Mouse (Mus musculus) adrenal gland (tissue): ENCODE measurements around the gene Glg1.
"Not testable (repeated sequence)": the region's sequence is repeated elsewhere in the genome, so short reads cannot be mapped to it uniquely, and the experiment has no call there.

Experiments used
- intact Hi-C: fragments of 180-260 bp; cut with DNase I; formaldehyde crosslinking; loops from one replicate; pipeline ENCODE4 v1.15.1; 2025
- long read RNA-seq, 2 experiments: library from polyadenylated mRNA; unstranded; transcript quantifications; one replicate each; pipeline ENCODE4 v2.0.0; 2020; ENCODE audit warnings: borderline replicate concordance in 1 of 2; ENCODE audit not compliant: insufficient replicate concordance in 1 of 2

The Glg1 gene
- long read RNA-seq, experiment 1, full-length matches to known transcripts = 47 of 107 reads
- long read RNA-seq, experiment 1, partial matches to known transcripts = 40 of 107 reads
- long read RNA-seq, experiment 1, other reads (novel, unspliced or antisense) = 20 of 107 reads
- long read RNA-seq, experiment 2, full-length matches to known transcripts = 32 of 176 reads
- long read RNA-seq, experiment 2, partial matches to known transcripts = 112 of 176 reads
- long read RNA-seq, experiment 2, other reads (novel, unspliced or antisense) = 32 of 176 reads

DNA sequence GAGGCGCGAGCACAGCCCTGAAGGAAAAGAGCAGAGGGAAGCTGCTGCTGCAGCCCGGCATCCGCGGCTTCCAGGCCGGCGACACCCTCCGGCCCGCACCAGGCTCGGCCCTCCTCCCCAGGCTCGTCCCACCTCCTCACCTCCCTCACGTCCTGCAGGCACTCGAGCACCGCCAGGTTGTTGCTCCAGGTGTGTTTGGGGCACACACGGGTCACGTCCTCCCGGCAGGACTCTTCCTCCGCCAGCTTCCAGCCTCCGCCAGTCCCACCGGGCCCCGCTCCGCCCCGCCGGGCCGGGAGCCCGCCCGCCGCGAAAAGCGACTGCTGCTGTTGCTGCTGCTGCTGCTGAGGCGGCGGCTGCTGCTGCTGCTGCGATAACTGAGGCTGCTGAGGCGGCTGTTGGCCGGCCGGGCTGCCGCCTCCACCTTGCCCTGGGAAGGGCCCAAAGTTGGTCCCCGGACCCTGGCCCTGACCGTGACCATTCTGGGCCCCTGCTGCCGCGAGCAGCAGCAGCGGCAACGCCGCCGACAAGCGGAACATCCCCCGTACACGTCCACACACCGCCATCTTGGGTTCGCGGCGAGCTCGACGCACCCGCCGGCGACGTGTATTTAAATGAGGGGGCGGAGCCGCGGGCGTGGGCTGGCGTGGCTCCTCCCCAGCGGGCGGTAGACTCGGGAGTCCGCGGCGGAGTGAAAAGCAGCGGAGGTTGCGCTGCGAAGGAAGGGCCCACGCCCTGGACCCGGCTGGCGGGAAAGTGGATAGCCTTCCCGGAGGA is at the start of gene Glg1:
Glg1 (minus strand) TSS at position 586 of the 777 bp plus-strand sequence.
- intact Hi-C loops = loop anchor here (10.0 kb wide), 1 partner anchor 74 kb away; no protein-coding TSS in a partner anchor

DNA sequence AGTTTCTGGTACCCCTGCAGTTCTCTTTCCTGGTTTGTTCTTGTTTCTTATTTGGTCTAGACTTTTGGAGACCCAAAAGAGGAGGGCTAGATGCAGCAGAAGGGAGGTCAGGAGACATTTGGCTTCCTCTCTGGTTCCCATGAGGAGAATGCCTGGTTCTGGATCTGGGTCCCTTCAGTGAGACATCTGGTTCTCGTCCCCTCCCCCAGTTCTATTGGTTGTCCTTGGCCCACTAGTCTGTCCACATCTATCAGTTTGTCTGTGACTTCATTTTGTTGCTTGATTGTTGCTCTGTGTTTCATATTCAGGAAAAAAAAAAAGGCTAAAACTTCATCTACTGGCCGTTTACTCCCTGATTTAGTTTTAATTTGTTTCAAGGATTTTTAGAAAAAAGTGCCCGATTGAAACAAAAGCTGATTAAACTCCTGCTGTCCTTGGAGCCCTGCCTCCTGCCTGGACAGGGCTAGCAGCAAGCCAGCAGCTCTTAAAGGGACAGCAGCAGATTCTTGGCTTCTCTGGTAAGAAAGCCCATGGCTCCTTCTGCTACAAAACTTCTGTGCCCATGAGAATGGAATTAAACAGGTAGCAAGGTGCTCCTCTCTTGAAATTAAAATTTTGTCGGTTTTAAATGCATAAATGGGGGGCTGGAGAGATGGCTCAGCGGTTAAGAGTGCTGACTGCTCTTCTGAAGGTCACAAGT is 46.2 kb upstream of the Glg1 start:
- intact Hi-C loops = no loop called here

DNA sequence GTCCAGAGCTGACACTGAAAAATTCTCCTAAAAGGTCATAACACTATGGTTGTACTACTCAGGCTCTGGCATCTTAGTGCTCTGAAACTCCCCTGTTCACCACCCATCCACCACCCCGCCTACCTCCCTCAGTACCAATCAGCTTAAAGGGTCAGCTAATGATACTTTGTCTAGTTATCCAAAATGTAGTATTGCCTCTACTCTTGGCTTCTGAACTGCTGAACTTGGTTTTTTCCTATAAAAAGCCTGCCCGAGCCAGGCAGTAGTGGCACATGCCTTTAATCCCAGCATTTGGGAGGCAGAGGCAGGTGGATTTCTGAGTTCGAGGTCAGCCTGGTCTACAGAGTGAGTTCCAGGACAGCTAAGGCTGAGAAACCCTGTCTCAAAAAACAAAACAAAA is 45.3 kb upstream of the Glg1 start:
- intact Hi-C loops = no loop called here

DNA sequence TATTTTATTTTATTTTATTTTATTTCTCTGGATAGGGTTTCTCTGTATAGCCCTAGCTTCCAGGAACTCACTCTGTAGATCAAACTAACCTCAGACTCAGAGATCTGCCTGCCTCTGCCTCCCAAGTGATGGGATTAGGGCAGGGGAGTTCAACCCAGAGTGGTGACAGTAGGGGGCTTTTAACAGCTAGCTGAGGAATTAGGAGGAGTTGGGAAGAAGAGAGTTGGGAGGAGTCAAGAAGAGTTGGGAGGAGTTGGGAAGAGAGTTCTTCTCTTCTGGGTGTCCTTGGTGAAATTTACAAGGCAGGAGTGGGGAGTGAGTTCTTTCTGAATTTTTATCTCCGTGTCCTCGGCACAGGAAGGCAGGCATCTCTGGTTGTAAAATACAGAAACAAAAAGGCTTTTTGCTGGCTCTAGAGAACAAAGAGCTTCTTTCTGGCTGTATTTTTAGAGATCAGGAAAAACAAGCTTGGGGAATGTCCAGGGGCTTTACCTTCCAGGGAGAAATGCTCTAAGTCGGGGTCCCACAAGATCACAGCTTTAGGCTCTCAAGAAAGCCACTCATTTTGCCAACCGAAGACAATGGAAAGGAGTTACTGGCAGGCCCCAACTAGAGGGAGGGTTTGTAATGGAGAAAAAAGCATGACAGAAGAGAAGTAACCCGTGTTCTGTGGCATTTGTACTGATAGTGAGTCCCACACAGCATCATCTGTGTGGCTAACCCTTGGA is 44.2 kb upstream of the Glg1 start:
- intact Hi-C loops = not testable (repeated sequence)

DNA sequence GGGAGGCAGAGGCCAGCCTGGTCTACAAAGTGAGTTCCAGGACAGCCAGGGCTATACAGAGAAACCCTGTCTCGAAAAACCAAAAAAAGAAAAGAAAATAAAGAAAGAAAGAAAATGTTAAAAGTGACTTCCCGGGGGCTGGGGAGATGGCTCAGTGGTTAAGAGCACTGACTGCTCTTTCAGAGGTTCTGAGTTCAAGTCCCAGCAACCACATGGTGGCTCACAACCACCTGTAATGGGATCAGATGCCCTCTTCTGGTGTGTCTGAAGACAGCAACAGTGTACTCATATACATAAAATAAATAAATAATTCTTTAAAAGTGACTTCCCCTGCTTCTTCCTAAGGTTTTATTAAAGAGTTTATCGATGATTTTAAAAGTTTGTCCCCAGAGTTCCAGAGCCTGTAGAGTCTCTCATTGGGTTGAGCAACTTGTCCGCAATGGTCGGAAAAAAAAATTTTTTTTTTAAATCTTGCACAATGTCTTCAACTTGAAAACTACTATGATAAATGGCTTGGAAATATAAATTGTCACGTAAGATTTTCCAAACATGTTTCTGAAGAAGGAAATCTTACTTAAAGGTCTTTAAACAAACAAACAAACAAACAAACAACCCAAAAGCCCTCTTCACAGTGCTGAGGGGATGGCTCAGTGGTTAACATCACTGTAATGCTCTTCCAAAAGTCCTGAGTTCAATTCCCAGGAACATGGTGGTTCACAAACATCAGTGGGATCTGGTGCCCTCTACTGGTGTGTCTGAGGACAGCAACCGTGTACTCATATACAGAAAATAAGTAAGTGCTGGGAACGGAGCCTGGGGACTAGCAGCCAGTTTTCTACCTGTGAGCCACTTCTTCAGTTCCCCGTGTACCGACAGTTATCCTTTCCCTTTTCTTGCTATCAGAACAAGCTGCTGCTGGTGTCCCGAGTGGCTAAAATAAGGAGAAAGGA is 41.9 kb upstream of the Glg1 start:
- intact Hi-C loops = no loop called here

DNA sequence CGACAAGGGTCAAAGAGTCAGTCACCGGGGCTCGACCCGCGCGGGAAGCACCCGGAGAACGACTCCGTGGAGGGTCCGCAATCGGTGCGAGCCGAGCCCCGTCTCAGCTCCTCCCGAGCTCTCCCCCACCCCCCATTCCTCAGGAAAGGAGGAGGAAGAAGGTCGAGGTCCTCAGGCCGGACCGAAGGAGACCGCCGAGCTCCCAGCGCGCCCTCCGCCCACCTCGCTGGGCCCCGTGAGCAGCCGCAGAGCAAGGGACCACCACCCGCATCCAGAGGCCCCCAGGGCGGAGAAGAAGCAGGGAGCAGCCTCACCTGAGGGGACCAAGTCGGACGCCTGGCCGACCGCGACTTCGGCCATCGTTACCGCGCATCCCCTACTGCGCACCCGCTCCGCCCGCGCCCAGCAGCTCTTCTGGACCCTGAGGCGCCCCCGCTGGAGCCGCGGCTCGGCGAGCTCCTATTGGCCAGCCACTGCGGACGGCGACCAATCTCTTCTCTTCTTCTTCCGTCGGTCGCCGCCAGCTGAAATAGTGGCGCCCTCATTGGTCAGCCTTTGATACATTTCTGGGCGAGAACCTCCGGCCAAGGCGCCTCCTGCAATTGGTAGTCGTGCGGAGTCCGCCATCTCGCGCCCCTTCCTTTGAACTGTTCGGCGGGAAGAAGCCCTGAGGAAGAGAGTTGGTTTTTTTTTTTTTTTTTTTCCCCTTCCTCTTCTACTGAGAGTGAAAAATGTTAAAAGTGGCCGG is 41.0 kb upstream of the Glg1 start, which contains the start of gene Rfwd3:
Rfwd3 (minus strand) TSS at position 402 of the 748 bp plus-strand sequence.
- intact Hi-C loops = no loop called here

DNA sequence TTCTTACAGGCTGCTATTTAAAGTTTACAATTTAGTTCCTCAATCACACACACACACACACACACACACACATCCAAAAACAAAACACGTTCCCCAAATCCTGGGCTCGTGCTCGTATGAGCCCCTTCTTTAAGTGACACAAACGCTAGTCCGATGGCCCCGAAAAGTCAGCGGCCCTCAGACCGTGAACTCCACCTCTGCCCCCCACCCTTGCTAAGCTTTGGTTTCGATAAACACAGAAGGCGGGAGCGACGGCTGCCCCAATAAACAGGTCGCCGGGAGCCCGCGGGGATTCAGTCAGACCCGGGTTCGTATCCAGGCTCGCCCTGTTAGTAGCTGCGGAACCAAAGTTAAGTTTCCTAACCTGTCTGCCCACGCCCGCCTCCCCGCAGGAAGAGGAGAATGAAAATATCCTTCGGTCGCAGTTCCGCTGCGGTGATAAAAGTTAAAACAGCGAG is 40.4 kb upstream of the Glg1 start:
- intact Hi-C loops = no loop called here

DNA sequence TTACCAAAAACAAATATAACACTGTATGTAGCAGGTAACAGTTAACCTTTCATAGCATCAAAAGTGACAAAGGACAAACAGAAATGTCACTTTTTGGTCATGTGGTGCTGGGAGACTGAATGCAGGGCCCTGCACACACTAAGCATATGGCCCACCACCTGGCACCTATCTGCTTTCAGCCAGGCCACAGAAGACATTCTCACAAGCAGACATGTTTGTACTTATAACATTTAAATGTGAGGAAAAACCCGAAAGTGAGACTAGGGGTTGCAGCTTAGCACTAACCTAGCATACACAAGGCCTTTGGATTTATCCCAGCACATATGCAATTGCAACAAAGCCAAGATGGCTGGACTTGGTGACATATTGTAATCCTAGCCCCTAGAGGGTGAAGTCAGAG is 39.0 kb upstream of the Glg1 start:
- intact Hi-C loops = no loop called here

DNA sequence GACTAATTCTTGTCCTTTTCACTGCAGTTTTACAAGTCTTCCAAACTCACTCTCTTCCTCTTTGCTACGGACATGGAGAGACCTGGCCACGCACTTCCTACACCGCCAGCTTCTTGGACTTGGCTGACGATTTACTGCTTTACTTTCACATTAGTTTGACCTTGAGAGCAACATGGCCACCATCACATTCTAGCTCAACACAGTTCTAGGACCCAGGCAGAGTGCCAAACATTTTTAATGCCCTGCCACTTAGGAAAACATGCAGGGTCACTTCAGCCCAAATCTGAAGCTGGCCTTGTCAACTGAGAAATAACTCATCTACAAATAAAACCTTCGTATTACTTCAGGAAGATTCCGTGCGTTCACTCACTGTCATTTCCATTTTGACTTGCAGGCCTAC is 32.7 kb upstream of the Glg1 start:
- intact Hi-C loops = loop anchor here (2.0 kb wide), 1 partner anchor 31 kb away; no protein-coding TSS in a partner anchor

DNA sequence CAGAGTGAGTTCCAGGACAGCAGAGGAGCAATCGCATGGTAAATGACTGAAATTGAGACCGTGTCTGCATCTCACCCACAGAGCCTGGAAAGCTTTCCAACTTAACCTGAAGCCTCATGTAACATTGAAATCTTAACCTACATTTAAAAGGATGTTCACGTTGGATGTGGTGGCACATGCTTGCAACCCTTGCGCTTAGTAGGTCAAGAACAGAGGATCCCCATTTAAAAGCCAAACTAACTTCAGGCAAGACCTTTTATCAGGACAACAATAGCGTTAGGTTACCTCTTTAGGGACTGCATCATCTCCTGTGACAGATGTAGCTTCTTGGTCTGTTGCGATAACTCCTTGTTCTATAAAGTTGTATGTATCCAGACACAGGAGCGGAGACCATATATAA is 31.6 kb upstream of the Glg1 start:
- intact Hi-C loops = no loop called here

DNA sequence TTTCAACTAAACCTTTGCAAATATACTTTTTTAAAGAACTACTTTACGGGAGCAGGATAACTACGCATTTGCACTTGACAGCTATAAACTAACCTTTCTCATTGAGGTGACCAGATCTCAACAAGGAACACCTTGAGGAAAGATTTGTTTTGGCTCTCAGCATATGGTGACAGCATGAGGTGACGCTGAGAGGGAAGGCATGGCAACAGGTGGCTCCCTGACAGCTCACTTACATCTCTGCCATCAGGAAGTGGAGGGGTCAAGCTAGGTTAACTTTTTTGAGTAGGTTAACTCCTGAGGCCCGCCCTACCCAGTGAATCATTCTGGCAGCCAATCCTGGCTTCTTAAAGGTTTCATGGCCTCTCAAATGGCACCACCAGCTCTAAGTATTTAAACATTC is 26.6 kb upstream of the Glg1 start:
- intact Hi-C loops = no loop called here

DNA sequence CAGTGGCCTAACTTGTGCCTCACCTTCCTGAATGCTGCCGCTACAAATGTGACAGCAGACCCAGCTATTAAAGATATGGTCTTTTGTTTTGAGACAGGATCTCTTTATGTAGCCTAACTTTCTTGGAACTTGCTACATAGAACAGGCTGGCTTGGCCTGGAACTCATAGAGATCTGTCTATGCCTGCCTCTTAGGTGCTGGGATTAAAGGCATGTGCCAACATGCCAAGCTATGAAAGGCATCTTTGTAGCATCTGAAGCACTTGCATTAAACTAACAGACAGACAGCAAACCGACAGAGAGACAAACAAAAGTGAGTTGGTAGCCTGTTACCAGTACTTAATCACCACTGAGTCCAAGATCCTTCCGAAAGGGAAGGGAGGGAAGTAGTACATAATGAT is 23.1 kb upstream of the Glg1 start:
- intact Hi-C loops = no loop called here

DNA sequence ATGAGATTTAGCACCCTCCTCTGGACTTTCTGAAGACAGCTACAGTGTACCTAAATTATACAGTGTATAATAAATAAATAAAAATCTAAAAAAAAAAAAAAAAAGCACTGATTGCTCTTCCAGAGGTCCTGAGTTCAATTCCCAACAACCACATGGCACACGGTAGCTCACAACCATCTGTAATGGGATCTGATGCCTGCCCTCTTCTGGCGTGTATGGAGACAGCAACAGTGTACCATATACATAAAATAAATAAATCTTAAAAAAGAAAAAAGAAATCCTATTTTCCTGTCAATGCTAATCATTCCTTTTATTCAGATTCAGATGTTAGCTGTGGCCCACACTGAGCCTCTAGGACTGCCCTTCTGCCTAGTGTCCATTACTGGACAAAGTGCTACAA is 9.3 kb upstream of the Glg1 start:
- intact Hi-C loops = no loop called here

DNA sequence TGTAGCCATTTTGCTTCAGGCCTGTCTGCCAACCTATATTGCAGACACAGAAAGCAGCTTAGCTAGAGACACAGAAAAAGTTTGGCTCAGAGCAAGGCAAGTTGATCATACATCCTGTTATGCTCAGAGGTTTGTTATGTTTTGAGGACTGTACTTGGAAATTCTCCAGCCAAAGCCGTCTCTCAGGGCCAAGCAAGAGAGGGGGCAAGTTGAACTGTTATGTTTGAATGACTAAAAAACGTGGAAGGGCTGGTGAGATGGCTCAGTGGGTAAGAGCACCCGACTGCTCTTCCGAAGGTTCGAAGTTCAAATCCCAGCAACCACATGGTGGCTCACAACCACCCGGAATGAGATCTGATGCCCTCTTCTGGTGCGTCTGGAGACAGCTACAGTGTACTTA is 7.1 kb upstream of the Glg1 start:
- intact Hi-C loops = not testable (repeated sequence)

DNA sequence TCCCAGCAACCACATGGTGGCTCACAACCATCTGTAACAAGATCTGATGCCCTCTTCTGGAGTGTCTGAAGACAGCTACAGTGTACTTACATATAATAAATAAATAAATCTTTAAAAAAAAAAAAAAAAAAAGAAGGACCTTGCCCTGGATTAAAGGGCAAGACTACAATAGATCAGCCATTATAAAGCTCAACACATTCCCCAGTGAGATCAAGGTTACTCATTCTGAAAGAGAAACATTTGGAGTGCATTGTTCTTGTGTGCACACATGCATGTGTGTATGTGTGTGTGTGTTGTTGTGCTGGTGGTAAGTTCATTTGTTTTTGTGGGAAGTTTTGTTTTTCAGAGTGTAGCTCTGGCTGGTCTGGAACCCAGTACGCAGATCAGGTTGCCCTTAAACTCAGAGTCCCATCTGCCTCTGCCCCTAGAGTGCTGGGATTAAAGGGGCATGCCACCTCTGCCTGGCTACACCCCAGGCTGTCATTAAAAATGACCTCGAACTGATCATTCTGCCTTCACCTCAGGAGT is 5.7 kb upstream of the Glg1 start:
- intact Hi-C loops = no loop called here

DNA sequence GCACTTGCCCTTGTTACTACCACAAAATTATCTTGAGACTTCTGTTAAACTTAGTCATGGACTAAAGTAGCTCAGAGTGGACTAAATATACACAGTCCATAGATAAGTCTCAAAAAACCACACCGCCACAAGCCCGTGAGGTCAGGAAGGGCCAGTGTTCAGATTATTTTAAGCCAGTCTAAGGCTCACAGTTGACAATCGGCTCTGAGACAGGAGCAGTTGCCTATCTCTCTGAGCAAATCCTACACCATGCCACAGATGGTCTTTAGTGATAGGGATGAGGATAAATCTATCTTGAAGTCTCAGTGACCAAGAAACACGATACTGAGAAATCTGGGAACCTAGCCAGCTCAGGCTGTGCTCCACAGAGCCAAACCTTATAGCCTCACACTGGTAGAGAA is 3.0 kb upstream of the Glg1 start:
- intact Hi-C loops = loop anchor here (2.0 kb wide), 1 partner anchor 31 kb away; no protein-coding TSS in a partner anchor

DNA sequence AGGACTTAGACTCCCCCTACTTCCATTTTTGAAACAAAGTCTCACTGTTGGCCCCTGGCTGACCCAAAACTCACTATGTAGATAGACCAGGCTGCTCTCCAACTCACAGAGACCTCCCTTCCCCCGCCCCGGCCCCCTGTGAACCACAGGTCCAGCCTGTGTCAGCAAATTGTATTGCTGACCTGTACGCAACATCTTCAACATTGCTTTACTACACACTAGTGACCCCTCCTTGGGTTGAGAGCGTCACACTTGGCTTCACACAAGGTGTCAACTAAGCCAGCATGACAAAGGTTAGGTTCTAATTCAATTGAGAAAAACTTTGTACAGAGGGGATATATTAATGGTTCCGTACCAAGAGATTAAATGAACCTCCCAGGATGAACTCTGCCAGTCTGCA is 1.2 kb upstream of the Glg1 start:
- intact Hi-C loops = loop anchor here (2.0 kb wide), 1 partner anchor 33 kb away; no protein-coding TSS in a partner anchor

DNA sequence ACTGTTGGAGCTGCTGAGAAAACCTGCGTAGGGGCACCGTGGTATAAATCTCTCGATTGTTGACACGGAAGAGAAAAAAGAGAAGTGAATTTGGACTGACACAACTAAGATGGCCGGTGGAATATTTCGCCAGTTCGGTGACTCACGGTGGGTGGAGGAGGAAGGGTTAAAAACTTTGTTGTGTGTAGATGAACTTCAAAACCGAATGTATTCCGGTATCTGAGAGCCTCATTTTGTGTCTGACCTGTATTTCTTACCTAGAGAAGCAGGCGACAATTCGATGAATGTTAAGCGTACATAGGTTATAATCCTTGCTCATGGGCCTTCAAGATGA is 359 bp upstream of the Glg1 start:
- intact Hi-C loops = loop anchor here (10.0 kb wide), 1 partner anchor 75 kb away; no protein-coding TSS in a partner anchor

DNA sequence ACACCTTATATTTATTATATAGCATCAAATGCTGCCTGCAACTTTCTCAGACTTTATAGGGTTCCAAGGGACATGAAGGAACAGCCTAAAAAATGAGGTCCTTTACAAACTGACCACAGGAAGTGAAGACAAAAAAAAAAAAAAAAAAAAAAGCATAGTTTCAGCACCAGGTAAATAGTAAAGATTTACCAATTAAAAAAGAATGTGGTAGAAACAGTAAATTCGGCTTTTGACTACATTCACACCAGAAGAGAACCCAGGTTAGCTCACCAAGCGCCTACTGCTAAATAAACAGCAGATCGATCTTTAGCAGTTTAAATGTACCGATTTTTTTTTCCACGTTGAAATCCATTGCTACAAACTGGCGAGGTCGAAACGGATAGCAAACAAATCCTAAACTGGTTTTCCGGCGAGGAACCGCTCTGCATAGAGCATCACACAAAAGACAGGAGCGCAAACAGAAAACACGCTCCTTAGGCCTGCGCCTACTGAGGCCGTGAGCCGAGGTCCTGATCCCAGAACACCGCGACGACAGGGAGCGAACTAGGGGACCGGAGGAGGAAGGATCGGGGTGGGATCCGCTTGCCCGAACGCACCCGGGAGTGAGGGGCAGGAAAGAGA is 896 bp downstream of the Glg1 start:
- intact Hi-C loops = loop anchor here (10.0 kb wide), 1 partner anchor 73 kb away; no protein-coding TSS in a partner anchor
